Mouse (Mus musculus): ENCODE results near the gene Myadm. TPM values are rescaled to one million over a fixed set of nuclear protein-coding genes. Genes with fewer than 3 reads are reported as not detected.
"Not testable (repeated sequence)": the region's sequence is repeated elsewhere in the genome, so short reads cannot be mapped to it uniquely, and the experiment has no call there.

Myadm gene
- polyA plus RNA-seq, 2 experiments, result 21.5 to 23.1 TPM

GRCm38 (mm10) chr7:3290257-3291033, 1.6 kb downstream of the Myadm start:
- Histone ChIP-seq H3K9ac (replicated peaks) (no peak overlapping the region), H3K4me1 (replicated peaks; ENCODE audit: control insufficient read depth in 2 of 2, insufficient read depth in 2 of 2, low read length in 1 of 2) (peaks cover 3 to 26% of the 10 kb centered on the region in 2 experiments; a peak in 2 of 4 replicates), H3K27ac (no peak overlapping the region), H3K27me3 (ENCODE audit: control insufficient read depth, insufficient read depth, low read length) (no peaks in the 10 kb centered on the region), H3K4me2 (ENCODE audit: low read depth) (peak overlapping the region; percentile 67), H3K36me3 (replicated peaks; ENCODE audit: control insufficient read depth, insufficient read depth, low read depth) (no peaks in the 10 kb centered on the region), H3K4me3 (ENCODE audit: insufficient read depth in 1 of 2, low read depth in 2 of 2, low read length in 2 of 2) (peak overlapping the region; percentile 49 to 54), H3K9me3 (ENCODE audit: control insufficient read depth, low read length) (no peaks in the 10 kb centered on the region)
- DNase-seq (ENCODE audit: low read depth in 3 of 3, low spot score in 3 of 3), result peak; percentile 66 to 85 (median 70)
- no peak for TF ChIP-seq EP300 (IDR thresholded peaks at IDR 0.05; ENCODE audit: low read depth)
- TF ChIP-seq CTCF (IDR thresholded peaks at IDR 0.05; ENCODE audit: low read depth), result no peak
- peak; percentile 82 for ATAC-seq (ENCODE audit: insufficient read depth)
- 5% methylated on average over 18 of the region's 18 CpGs for WGBS (ENCODE audit: insufficient replicate concordance)

- Histone ChIP-seq H3K27ac (no peak overlapping the region), H3K9ac (replicated peaks) (no peak overlapping the region), H3K4me1 (replicated peaks; ENCODE audit: control insufficient read depth in 2 of 2, insufficient read depth in 2 of 2, low read length in 1 of 2) (peaks cover 3 to 26% of the 10 kb centered on the region in 2 experiments; a peak in 2 of 4 replicates), H3K4me2 (ENCODE audit: low read depth) (peak overlapping the region; percentile 67), H3K36me3 (replicated peaks; ENCODE audit: control insufficient read depth, insufficient read depth, low read depth) (no peaks in the 10 kb centered on the region), H3K4me3 (ENCODE audit: insufficient read depth in 1 of 2, low read depth in 2 of 2, low read length in 2 of 2) (peak overlapping the region; percentile 49 to 54; a peak in 3 of 4 replicates), H3K9me3 (ENCODE audit: control insufficient read depth, low read length) (no peaks in the 10 kb centered on the region), H3K27me3 (ENCODE audit: control insufficient read depth, insufficient read depth, low read length) (no peaks in the 10 kb centered on the region)
- DNase-seq (ENCODE audit: low read depth in 3 of 3, low spot score in 3 of 3) (no peak), ATAC-seq (ENCODE audit: insufficient read depth) (no peak)
- no peak for TF ChIP-seq EP300 (IDR thresholded peaks at IDR 0.05; ENCODE audit: low read depth)
- TF ChIP-seq CTCF (IDR thresholded peaks at IDR 0.05; ENCODE audit: low read depth), result no peak
- 53% methylated on average over 6 of the region's 6 CpGs for WGBS (ENCODE audit: insufficient replicate concordance)
Measured at GRCm38 (mm10) chr7:3291197-3291596, 2.3 kb downstream of the Myadm start.

DNA sequence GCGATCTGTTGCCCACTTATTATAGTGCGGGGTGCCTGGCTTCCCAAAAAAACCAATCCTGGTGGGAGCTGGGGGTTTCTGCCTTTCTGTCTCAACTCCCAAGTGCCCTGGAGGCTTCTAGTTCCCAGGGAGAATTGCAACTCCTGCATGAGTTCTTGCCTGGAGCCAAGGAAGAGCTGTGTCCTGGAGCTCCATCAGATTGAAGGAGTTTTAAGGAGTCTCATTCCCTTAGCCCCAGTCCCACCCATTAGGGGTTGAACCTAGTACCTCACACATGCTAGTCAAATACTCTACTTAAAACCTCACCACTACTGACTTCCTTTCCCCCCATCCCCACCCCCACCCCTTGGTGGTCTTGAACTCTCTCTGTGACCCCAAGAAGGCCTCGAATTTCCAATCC, 2.9 kb downstream of the Myadm start:
- Histone ChIP-seq H3K27ac (no peak overlapping the region), H3K4me3 (ENCODE audit: insufficient read depth in 1 of 2, low read depth in 2 of 2, low read length in 2 of 2) (no peak overlapping the region), H3K4me1 (replicated peaks; ENCODE audit: control insufficient read depth in 2 of 2, insufficient read depth in 2 of 2, low read length in 1 of 2) (peaks cover 3 to 26% of the 10 kb centered on the region in 2 experiments; a peak in 2 of 4 replicates), H3K27me3 (ENCODE audit: control insufficient read depth, insufficient read depth, low read length) (no peaks in the 10 kb centered on the region), H3K36me3 (replicated peaks; ENCODE audit: control insufficient read depth, insufficient read depth, low read depth) (no peaks in the 10 kb centered on the region), H3K4me2 (ENCODE audit: low read depth) (peak overlapping the region; percentile 32; the same call in 1 of the 2 replicates), H3K9ac (replicated peaks) (no peak overlapping the region), H3K9me3 (ENCODE audit: control insufficient read depth, low read length) (no peaks in the 10 kb centered on the region)
- WGBS (ENCODE audit: insufficient replicate concordance), result 63% methylated on average over 3 of the region's 3 CpGs
- no peak for ATAC-seq (ENCODE audit: insufficient read depth)
- TF ChIP-seq EP300 (IDR thresholded peaks at IDR 0.05; ENCODE audit: low read depth), result no peak
- no peak for TF ChIP-seq CTCF (IDR thresholded peaks at IDR 0.05; ENCODE audit: low read depth)
- DNase-seq (ENCODE audit: low read depth in 3 of 3, low spot score in 3 of 3), result no peak

DNA sequence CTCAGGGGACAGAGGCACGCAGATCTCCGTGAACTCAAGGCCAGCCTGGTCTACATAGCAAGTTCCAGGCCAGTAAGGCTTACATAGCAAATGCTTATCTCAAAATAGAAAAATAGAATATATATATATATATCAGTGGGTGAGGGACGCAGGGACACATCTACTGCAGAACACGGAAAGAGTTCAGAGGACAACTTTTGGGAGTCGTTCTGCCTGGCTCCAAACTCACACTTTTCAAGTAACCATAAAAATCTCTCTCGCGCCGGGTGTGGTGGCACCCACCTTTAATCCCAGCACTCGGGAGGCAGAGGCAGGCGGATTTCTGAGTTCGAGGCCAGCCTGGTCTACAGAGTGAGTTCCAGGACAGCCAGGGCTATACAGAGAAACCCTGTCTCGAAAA, 3.4 kb downstream of the Myadm start:
- not testable (repeated sequence) for H3K27me3 ChIP-seq (ENCODE audit: control insufficient read depth, insufficient read depth, low read length); H3K36me3 ChIP-seq (replicated peaks; ENCODE audit: control insufficient read depth, insufficient read depth, low read depth); H3K9ac ChIP-seq (replicated peaks); ATAC-seq (ENCODE audit: insufficient read depth); H3K9me3 ChIP-seq (ENCODE audit: control insufficient read depth, low read length); H3K27ac ChIP-seq; DNase-seq (ENCODE audit: low read depth in 3 of 3, low spot score in 3 of 3); H3K4me3 ChIP-seq (ENCODE audit: insufficient read depth in 1 of 2, low read depth in 2 of 2, low read length in 2 of 2)
- WGBS (ENCODE audit: insufficient replicate concordance), result 53% methylated on average over 12 of the region's 12 CpGs
- 0 out of 2 replicates have a peak overlapping the region, but pooled peaks have one; percentile 28 for H3K4me2 ChIP-seq (ENCODE audit: low read depth)
- H3K4me1 ChIP-seq (replicated peaks; ENCODE audit: control insufficient read depth in 2 of 2, insufficient read depth in 2 of 2, low read length in 1 of 2), result peaks cover 3 to 23% of the 10 kb centered on the region in 2 experiments; a peak in 2 of 4 replicates

GRCm38 (mm10) chr7:3292791-3293190, 3.9 kb downstream of the Myadm start:
- Histone ChIP-seq H3K9me3 (ENCODE audit: control insufficient read depth, low read length) (no peaks in the 10 kb centered on the region), H3K27me3 (ENCODE audit: control insufficient read depth, insufficient read depth, low read length) (no peaks in the 10 kb centered on the region), H3K9ac (replicated peaks) (no peak overlapping the region), H3K27ac (no peak overlapping the region), H3K36me3 (replicated peaks; ENCODE audit: control insufficient read depth, insufficient read depth, low read depth) (no peaks in the 10 kb centered on the region), H3K4me2 (ENCODE audit: low read depth) (peak overlapping the region; percentile 48), H3K4me1 (replicated peaks; ENCODE audit: control insufficient read depth in 2 of 2, insufficient read depth in 2 of 2, low read length in 1 of 2) (peaks cover 3 to 23% of the 10 kb centered on the region in 2 experiments; a peak in 2 of 4 replicates), H3K4me3 (ENCODE audit: insufficient read depth in 1 of 2, low read depth in 2 of 2, low read length in 2 of 2) (peak overlapping the region; percentile 35 to 56)
- 1% methylated on average over 14 of the region's 14 CpGs for WGBS (ENCODE audit: insufficient replicate concordance)
- DNase-seq (ENCODE audit: low read depth in 3 of 3, low spot score in 3 of 3) (peak; percentile 50 to 59 (median 55)), ATAC-seq (ENCODE audit: insufficient read depth) (peak; percentile 56)
- 0 out of 2 replicates have a peak, but pooled peaks have one; percentile 7 for TF ChIP-seq CTCF (IDR thresholded peaks at IDR 0.05; ENCODE audit: low read depth)
- TF ChIP-seq EP300 (IDR thresholded peaks at IDR 0.05; ENCODE audit: low read depth), result no peak

Data from liver, embryonic 14.5 days (tissue).